Mouse (Mus musculus) liver, postnatal 0 days (tissue): ENCODE data around the gene Ces2c. TPM values are rescaled to one million over a fixed set of nuclear protein-coding genes. Genes with fewer than 3 reads are reported as not detected.
"Not testable (repeated sequence)": the region's sequence is repeated elsewhere in the genome, so short reads cannot be mapped to it uniquely, and the experiment has no call there.

Experiments
- ATAC-seq: fragments of 200-750 bp; cut with Nextera tagmentation; 2 replicates; pipeline ENCODE4 v1.8.0; 2017; ENCODE audit warnings: mild to moderate bottlenecking, moderate library complexity
- DNase-seq: peaks from one replicate; pipeline ENCODE4 v3.0.0-alpha.2; 2016
- H3K27ac ChIP-seq: fragments of 300-500 bp; sonication (generic); 2 replicates; pipeline ENCODE4 v1.5.1; 2014; ENCODE audit warnings: antibody characterized with exemption, moderate library complexity, mild to moderate bottlenecking, low read depth
- H3K27me3 ChIP-seq: fragments of 300-500 bp; sonication (generic); 2 replicates; pipeline ENCODE4 v1.6.1; 2014; ENCODE audit warnings: low read length, control low read depth, mixed read lengths; ENCODE audit not compliant: insufficient read depth
- H3K36me3 ChIP-seq: fragments of 300-500 bp; sonication (generic); replicated peaks from 2 replicates; pipeline ENCODE4 v1.6.1; 2014; ENCODE audit warnings: mild to moderate bottlenecking, control low read depth, low read length, moderate library complexity, mixed read lengths; ENCODE audit not compliant: insufficient read depth
- H3K4me1 ChIP-seq: fragments of 300-500 bp; sonication (generic); 2 replicates; pipeline ENCODE4 v1.6.1; 2014; ENCODE audit warnings: antibody characterized with exemption, mild to moderate bottlenecking, control low read depth; ENCODE audit not compliant: insufficient read depth
- H3K4me2 ChIP-seq: fragments of 300-500 bp; sonication (generic); 2 replicates; pipeline ENCODE4 v1.6.1; 2014; ENCODE audit warnings: low read depth, mild to moderate bottlenecking, low read length, moderate library complexity, mixed read lengths
- H3K4me3 ChIP-seq: fragments of 300-500 bp; sonication (generic); 2 replicates; pipeline ENCODE4 v1.5.1; 2014; ENCODE audit warnings: low read depth, low read length
- H3K9ac ChIP-seq: fragments of 300-500 bp; sonication (generic); replicated peaks from 2 replicates; pipeline ENCODE4 v1.6.1; 2014; ENCODE audit warnings: mild to moderate bottlenecking, moderate library complexity
- H3K9me3 ChIP-seq: fragments of 300-500 bp; sonication (generic); 2 replicates; pipeline ENCODE4 v1.6.1; 2016; ENCODE audit warnings: mild to moderate bottlenecking, control low read depth, low read length, mixed read lengths
- CTCF ChIP-seq: sonication (generic); IDR thresholded peaks from 2 replicates; pipeline ENCODE4 v1.5.1; 2016; ENCODE audit warnings: antibody characterized with exemption, low read depth
- EP300 ChIP-seq: IDR thresholded peaks from 2 replicates; pipeline ENCODE4 v1.6.1; 2016; ENCODE audit warnings: antibody characterized with exemption, low read depth, mild to moderate bottlenecking
- WGBS: fragments of 180-500 bp; shearing (Covaris S2); extraction: QIAGEN DNeasy Blood & Tissue Kit; methylation state at CpG from one replicate; pipeline ENCODE4 v1.1.7; 2014; ENCODE audit not compliant: insufficient replicate concordance; 5-methylcytosine and 5-hydroxymethylcytosine counted together
- polyA plus RNA-seq: library from polyadenylated mRNA; unstranded; fragments of >200 nt; fragmentation: Nextera tagmentation; extraction: Ambion mirVana; gene quantifications from 2 replicates; pipeline ENCODE4 v1.2.1, GENCODE M21; 2015

The Ces2c gene
- polyA plus RNA-seq, 1 experiment from 2014 or later, result 1.9 TPM

GRCm38 (mm10) chr8:104828221-104828620 is 18.6 kb upstream of the Ces2c start:
- Histone ChIP-seq H3K4me3 (no peak overlapping the region), H3K27ac (no peak overlapping the region), H3K36me3 (no peaks in the 10 kb centered on the region), H3K27me3 (no peaks in the 10 kb centered on the region), H3K9me3 (no peaks in the 10 kb centered on the region), H3K4me2 (no peak overlapping the region), H3K4me1 (no peaks in the 10 kb centered on the region), H3K9ac (no peak overlapping the region)
- no peak for ATAC-seq
- no peak for DNase-seq
- 57% methylated on average over 3 of the region's 3 CpGs for WGBS
- TF ChIP-seq EP300, result no peak
- no peak for TF ChIP-seq CTCF

- ATAC-seq (no peak), DNase-seq (no peak)
- Histone ChIP-seq H3K9me3 (no peaks in the 10 kb centered on the region), H3K27ac (no peak within 1 kb of the TSS), H3K27me3 (no peaks in the 10 kb centered on the region), H3K4me3 (no peak within 1 kb of the TSS), H3K36me3 (no peaks in the 10 kb centered on the region), H3K9ac (no peak within 1 kb of the TSS), H3K4me1 (no peaks in the 10 kb centered on the region), H3K4me2 (no peak within 1 kb of the TSS)
- TF ChIP-seq CTCF (no peak), EP300 (no peak)
- WGBS, result 20% methylated on average over 5 of the region's 5 CpGs
These were observed 15.4 kb upstream of the Ces2c start, which contains the start of gene Ces2b for GRCm38 (mm10) chr8:104831440-104831839. TSS of gene Ces2b (plus strand) at chr8:104831572.

GRCm38 (mm10) chr8:104841360-104842078 is 5.3 kb upstream of the Ces2c start:
- TF ChIP-seq EP300 (no peak), CTCF (no peak)
- DNase-seq, result no peak
- ATAC-seq, result no peak
- H3K27me3 ChIP-seq, result no peaks in the 10 kb centered on the region
- H3K36me3 ChIP-seq, result no peaks in the 10 kb centered on the region
- 71% methylated on average over 3 of the region's 3 CpGs for WGBS
- H3K4me2 ChIP-seq, result no peak overlapping the region
- no peak overlapping the region for H3K9ac ChIP-seq
- H3K4me3 ChIP-seq, result no peak overlapping the region
- H3K9me3 ChIP-seq, result no peaks in the 10 kb centered on the region
- H3K4me1 ChIP-seq, result no peaks in the 10 kb centered on the region
- no peak overlapping the region for H3K27ac ChIP-seq

- ATAC-seq (no peak), DNase-seq (no peak)
- no peak overlapping the region for H3K27ac ChIP-seq
- 54% methylated on average over 4 of the region's 4 CpGs for WGBS
- no peaks in the 10 kb centered on the region for H3K27me3 ChIP-seq
- no peak overlapping the region for H3K4me3 ChIP-seq
- H3K9me3 ChIP-seq, result no peaks in the 10 kb centered on the region
- H3K4me2 ChIP-seq, result no peak overlapping the region
- H3K9ac ChIP-seq, result no peak overlapping the region
- H3K36me3 ChIP-seq, result no peaks in the 10 kb centered on the region
- H3K4me1 ChIP-seq, result no peaks in the 10 kb centered on the region
- TF ChIP-seq CTCF (no peak), EP300 (no peak)
These were observed 1.0 kb downstream of the Ces2c start for GRCm38 (mm10) chr8:104847741-104848462.

GRCm38 (mm10) chr8:104866844-104867531 is 20.1 kb downstream of the Ces2c start:
- H3K36me3 ChIP-seq, H3K4me1 ChIP-seq, H3K4me3 ChIP-seq, H3K9ac ChIP-seq, H3K27ac ChIP-seq, DNase-seq, H3K9me3 ChIP-seq, H3K27me3 ChIP-seq, H3K4me2 ChIP-seq: not testable (repeated sequence)
- WGBS, result no CpG with 5 or more reads among the region's 4 CpGs
- ATAC-seq, result peak; percentile 50; the same call in 1 of the 2 replicates

GRCm38 (mm10) chr8:104868876-104869275 is 22.0 kb downstream of the Ces2c start:
- peak; percentile 55; the same call in 1 of the 2 replicates for ATAC-seq
- WGBS, result no CpG with 5 or more reads among the region's 2 CpGs

GRCm38 (mm10) chr8:104886223-104886926 is 39.5 kb downstream of the Ces2c start:
- no CpG with 5 or more reads among the region's 4 CpGs for WGBS
- H3K4me2 ChIP-seq, H3K4me3 ChIP-seq, H3K4me1 ChIP-seq, H3K9me3 ChIP-seq, DNase-seq, H3K9ac ChIP-seq, H3K27me3 ChIP-seq, H3K27ac ChIP-seq, H3K36me3 ChIP-seq: not testable (repeated sequence)
- peak; percentile 48; the same call in 1 of the 2 replicates for ATAC-seq

More at GRCm38 (mm10) chr8:104868876-104869275, 22.0 kb downstream of the Ces2c start:
- not testable (repeated sequence) for H3K27ac ChIP-seq, H3K4me3 ChIP-seq, H3K4me2 ChIP-seq, H3K9me3 ChIP-seq, DNase-seq, H3K4me1 ChIP-seq, H3K27me3 ChIP-seq, H3K36me3 ChIP-seq, H3K9ac ChIP-seq
